Mouse (Mus musculus) neural tube, postnatal 0 days (tissue): ENCODE data around the gene Gm17949. TPM values are rescaled to one million over a fixed set of nuclear protein-coding genes. Genes with fewer than 3 reads are reported as not detected.

Source experiments
- polyA plus RNA-seq: library from polyadenylated mRNA; unstranded; fragments of >200 nt; fragmentation: Nextera tagmentation; extraction: Ambion mirVana; gene quantifications from 2 replicates; pipeline ENCODE4 v1.2.1, GENCODE M21; 2015

Gm17949 gene
- 0.39 TPM in 2 replicates for polyA plus RNA-seq

GRCm38 (mm10) chr17:57011236-57012141, at the start of gene Gm17949, which contains the start of gene Gtf2f1:
Gene Gm17949, plus strand, starts transcription at chr17:57011469.
Gene Gtf2f1, minus strand, starts transcription at chr17:57011288.

GRCm38 (mm10) chr17:56982013-56982412, 29.3 kb upstream of the Gm17949 start, which contains the start of gene Acer1:
Gene Acer1, minus strand, starts transcription at chr17:56982126.

GRCm38 (mm10) chr17:56990115-56990746, 21.0 kb upstream of the Gm17949 start, which contains the start of gene Clpp:
Gene Clpp, plus strand, starts transcription at chr17:56990305.

GRCm38 (mm10) chr17:56997029-56997667, 14.1 kb upstream of the Gm17949 start, which contains the start of gene Alkbh7:
Gene Alkbh7, plus strand, starts transcription at chr17:56997339.

GRCm38 (mm10) chr17:56999968-57000609, 11.2 kb upstream of the Gm17949 start, which contains the start of gene Pspn:
Gene Pspn, minus strand, starts transcription at chr17:57000018.

GRCm38 (mm10) chr17:57030931-57031660, 19.8 kb downstream of the Gm17949 start, which contains the start of gene Khsrp:
Gene Khsrp, minus strand, starts transcription at chr17:57031522.

GRCm38 (mm10) chr17:57041554-57041953, 30.3 kb downstream of the Gm17949 start, which contains the start of gene Slc25a41:
Gene Slc25a41, minus strand, starts transcription at chr17:57041654.

GRCm38 (mm10) chr17:57058891-57059485, 47.7 kb downstream of the Gm17949 start, which contains the start of gene Crb3:
Gene Crb3, plus strand, starts transcription at chr17:57059105.

GRCm38 (mm10) chr17:57059486-57059977, 48.3 kb downstream of the Gm17949 start, which contains the start of gene Slc25a23:
Gene Slc25a23, minus strand, starts transcription at chr17:57059863.

Other genes with a start within 250 kb of the Gm17949 start
- gene Dus3l, start 246.7 kb upstream of the Gm17949 start, polyA plus RNA-seq: 85.8 and 101 TPM in 2 replicates
- gene Prr22, start 241.2 kb upstream of the Gm17949 start, polyA plus RNA-seq: 0.33 and 0.53 TPM in 2 replicates
- 3.5 and 4.8 TPM in 2 replicates for gene Rfx2, start 180.5 kb upstream of the Gm17949 start, polyA plus RNA-seq
- not detected in 2 replicates for gene Acsbg2, start 137.0 kb upstream of the Gm17949 start, polyA plus RNA-seq
- gene 1700061G19Rik, start 136.0 kb upstream of the Gm17949 start, polyA plus RNA-seq: 0.15 and 0.24 TPM in 2 replicates
- gene Mllt1, start 76.1 kb upstream of the Gm17949 start, polyA plus RNA-seq: 51.9 and 56.7 TPM in 2 replicates
- gene Acer1, start 29.3 kb upstream of the Gm17949 start, polyA plus RNA-seq: not detected in 2 replicates
- 171 and 179 TPM in 2 replicates for gene Clpp, start 21.2 kb upstream of the Gm17949 start, polyA plus RNA-seq
- 81.0 and 82.8 TPM in 2 replicates for gene Alkbh7, start 14.1 kb upstream of the Gm17949 start, polyA plus RNA-seq
- 0.62 TPM in 1 of 2 replicates, not detected in the other for gene Pspn, start 11.5 kb upstream of the Gm17949 start, polyA plus RNA-seq
- 47.1 and 52.5 TPM in 2 replicates for gene Gtf2f1, start 181 bp upstream of the Gm17949 start, polyA plus RNA-seq
- 27.2 and 28.1 TPM in 2 replicates for gene Khsrp, start 20.1 kb downstream of the Gm17949 start, polyA plus RNA-seq
- gene Slc25a41, start 30.2 kb downstream of the Gm17949 start, polyA plus RNA-seq: not detected in 2 replicates
- gene Crb3, start 47.6 kb downstream of the Gm17949 start, polyA plus RNA-seq: 2.5 and 3.3 TPM in 2 replicates
- gene Slc25a23, start 48.4 kb downstream of the Gm17949 start, polyA plus RNA-seq: 54.5 and 58.2 TPM in 2 replicates
- 2.1 and 2.5 TPM in 2 replicates for gene Dennd1c, start 67.0 kb downstream of the Gm17949 start, polyA plus RNA-seq
- gene Tubb4a, start 76.3 kb downstream of the Gm17949 start, polyA plus RNA-seq: 282 and 305 TPM in 2 replicates
- 5.9 and 6.7 TPM in 2 replicates for gene Tnfsf9, start 93.9 kb downstream of the Gm17949 start, polyA plus RNA-seq
- gene Cd70, start 138.3 kb downstream of the Gm17949 start, polyA plus RNA-seq: 1.4 and 2.6 TPM in 2 replicates
- not detected in 2 replicates for gene Tnfsf14, start 182.7 kb downstream of the Gm17949 start, polyA plus RNA-seq
- gene C3, start 216.7 kb downstream of the Gm17949 start, polyA plus RNA-seq: 1.3 and 1.7 TPM in 2 replicates
- gene Gpr108, start 237.0 kb downstream of the Gm17949 start, polyA plus RNA-seq: 23.7 and 24.6 TPM in 2 replicates
- gene Trip10, start 238.0 kb downstream of the Gm17949 start, polyA plus RNA-seq: 8.9 and 9.1 TPM in 2 replicates